Mouse (Mus musculus) brain, embryonic 14.5 days (tissue): ENCODE measurements at regions not wholly inside any gene's neighbourhood (a gene's known extent, or its start where the extent isn't known, plus 50 kb on each side); places are given as distances from the start of the nearest gene placed in this dataset.
"Not testable (repeated sequence)": the region's sequence is repeated elsewhere in the genome, so short reads cannot be mapped to it uniquely, and the experiment has no call there.

Experiments
- DNase-seq: peaks from one replicate; pipeline ENCODE4 v3.0.0-alpha.2; 2011; ENCODE audit warnings: low read depth
- CTCF ChIP-seq: fragments of 200-500 bp; IDR thresholded peaks from 2 replicates; pipeline ENCODE4 v1.5.1; 2012; ENCODE audit warnings: inconsistent platforms, mild to moderate bottlenecking, moderate library complexity, borderline replicate concordance; ENCODE audit not compliant: insufficient read depth, insufficient read length; ENCODE audit errors: extremely low read depth
- POLR2A ChIP-seq: fragments of 200-500 bp; IDR thresholded peaks from 2 replicates; pipeline ENCODE4 v1.6.1; 2012; ENCODE audit warnings: mild to moderate bottlenecking, inconsistent platforms, borderline replicate concordance; ENCODE audit not compliant: poor library complexity, insufficient read depth, insufficient read length, severe bottlenecking; ENCODE audit errors: extremely low read depth

- DNase-seq: no peak
- no peak for TF ChIP-seq POLR2A
- no peak for TF ChIP-seq CTCF
Measured at GRCm38 (mm10) chr7:88680849-88681248, 250.8 kb downstream of the Rab38 start.

DNA sequence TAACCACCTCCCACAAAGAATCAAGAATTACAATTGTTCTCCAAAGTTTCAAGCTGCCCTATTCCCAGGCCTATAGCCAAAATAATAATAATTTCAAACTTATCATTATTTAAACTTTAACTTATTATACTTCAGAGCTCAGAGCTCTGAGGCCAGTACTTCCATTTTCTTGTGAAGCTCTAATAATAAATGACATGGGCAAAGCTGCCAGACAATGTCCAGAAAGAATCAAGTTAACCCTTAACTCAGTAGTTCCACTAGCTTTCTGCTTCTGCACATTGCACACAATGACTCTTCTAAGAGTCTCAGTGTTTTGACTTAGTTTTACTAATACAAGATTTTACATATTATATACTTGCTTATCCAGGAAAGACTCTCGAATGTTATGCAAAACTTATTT lies 291.0 kb downstream of the Rab38 start:
- not testable (repeated sequence) for DNase-seq

DNA sequence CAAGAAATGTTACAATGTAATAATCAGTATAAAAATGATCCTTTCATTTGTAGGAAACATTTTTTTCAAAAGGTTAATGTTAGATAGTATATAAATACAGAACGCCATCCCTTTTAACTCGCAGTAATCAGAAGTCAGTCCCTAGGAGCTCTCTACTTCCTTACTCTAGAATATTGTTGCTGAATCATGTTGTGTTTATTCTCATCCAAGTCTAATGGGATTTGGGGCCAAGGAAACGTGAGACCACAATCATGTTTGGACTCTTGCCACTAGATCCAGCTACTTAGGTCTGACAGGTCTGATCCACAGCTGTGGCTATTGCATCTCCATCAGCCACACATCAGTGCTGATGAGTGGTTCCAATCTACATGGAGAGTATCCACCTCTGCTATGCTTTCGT lies 304.4 kb downstream of the Rab38 start:
- peak; percentile 1 for DNase-seq
- TF ChIP-seq CTCF: no peak
- TF ChIP-seq POLR2A: no peak

GRCm38 (mm10) chr7:88735768-88736167 lies 305.7 kb downstream of the Rab38 start:
- peak; percentile 1 for DNase-seq
- TF ChIP-seq CTCF: no peak
- TF ChIP-seq POLR2A: no peak

DNA sequence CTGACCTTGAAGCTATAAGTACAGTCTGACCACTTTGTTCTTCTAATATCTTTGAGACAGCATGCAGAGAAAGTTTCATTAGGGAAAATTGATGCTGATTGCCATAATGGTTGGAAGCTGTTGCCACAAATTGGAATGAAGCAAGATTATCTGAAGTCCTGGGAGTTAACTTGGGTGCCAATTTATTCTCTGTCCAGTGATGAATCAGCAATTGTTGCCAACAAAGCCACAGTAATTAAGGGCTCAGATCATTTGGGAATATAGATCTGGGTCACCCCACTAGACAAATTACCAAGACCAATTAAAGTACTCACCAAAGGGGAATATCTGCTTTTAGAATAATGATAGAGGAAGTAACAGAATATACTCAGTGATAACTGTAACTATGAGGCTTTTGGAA lies 347.3 kb downstream of the Rab38 start:
- no peak for TF ChIP-seq CTCF
- TF ChIP-seq POLR2A: no peak
- no peak for DNase-seq

DNA sequence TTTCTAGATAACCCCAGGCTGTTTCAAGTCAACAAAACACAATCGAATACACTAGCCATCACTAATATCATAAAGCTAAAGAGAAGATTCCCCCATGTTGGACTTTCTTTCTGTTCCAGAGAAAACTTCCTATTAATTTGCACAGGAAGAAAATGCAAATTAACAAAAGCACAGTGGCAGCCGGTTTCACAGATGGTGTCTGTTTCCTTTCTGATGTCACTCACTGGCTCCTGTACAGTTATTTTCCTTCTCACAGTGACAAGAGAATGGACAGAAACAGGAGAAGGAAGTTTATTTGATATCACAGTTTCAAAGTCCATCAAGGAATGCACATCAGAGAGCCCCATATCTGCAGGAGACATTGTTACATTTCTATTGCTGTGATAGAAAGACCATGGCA lies 352.8 kb downstream of the Rab38 start:
- DNase-seq: peak; percentile 34
- TF ChIP-seq POLR2A: no peak
- no peak for TF ChIP-seq CTCF

- TF ChIP-seq POLR2A: no peak
- TF ChIP-seq CTCF: no peak
Measured at GRCm38 (mm10) chr7:88808175-88808574, 378.1 kb downstream of the Rab38 start.

GRCm38 (mm10) chr7:88810170-88810569 lies 380.1 kb downstream of the Rab38 start:
- TF ChIP-seq POLR2A: no peak
- TF ChIP-seq CTCF: no peak
- peak; percentile 36 for DNase-seq

More at GRCm38 (mm10) chr7:88808175-88808574, 378.1 kb downstream of the Rab38 start:
- DNase-seq: peak; percentile 37

DNA sequence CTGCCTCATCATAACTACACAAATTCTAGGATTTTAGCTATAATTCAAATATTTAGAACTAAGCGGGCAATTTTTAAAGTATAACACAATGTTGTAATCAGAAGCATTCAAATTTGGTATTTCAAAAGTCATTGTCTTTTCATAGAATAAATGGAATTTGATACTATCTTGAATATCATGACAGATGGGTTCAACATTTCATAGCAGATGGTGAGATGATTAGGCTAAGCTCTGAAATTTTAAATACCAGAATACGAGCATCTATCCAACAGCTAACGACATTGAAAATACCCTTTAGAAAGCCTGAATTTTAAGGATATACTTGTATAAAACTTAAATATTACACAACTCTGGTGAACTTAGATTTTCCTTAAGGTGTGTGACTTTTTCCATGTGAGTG lies 390.1 kb downstream of the Rab38 start:
- TF ChIP-seq CTCF (no peak), POLR2A (no peak)
- DNase-seq: peak; percentile 47

GRCm38 (mm10) chr7:88826498-88826897 lies 396.4 kb downstream of the Rab38 start:
- no peak for TF ChIP-seq POLR2A
- no peak for TF ChIP-seq CTCF
- DNase-seq: no peak

GRCm38 (mm10) chr7:88847946-88848524 lies 418.0 kb downstream of the Rab38 start:
- peak; percentile 17 for DNase-seq
- no peak for TF ChIP-seq CTCF
- TF ChIP-seq POLR2A: no peak
